Comparison of ENCODE assay signal across 13 mouse cellular contexts in the genomic region with DNA sequence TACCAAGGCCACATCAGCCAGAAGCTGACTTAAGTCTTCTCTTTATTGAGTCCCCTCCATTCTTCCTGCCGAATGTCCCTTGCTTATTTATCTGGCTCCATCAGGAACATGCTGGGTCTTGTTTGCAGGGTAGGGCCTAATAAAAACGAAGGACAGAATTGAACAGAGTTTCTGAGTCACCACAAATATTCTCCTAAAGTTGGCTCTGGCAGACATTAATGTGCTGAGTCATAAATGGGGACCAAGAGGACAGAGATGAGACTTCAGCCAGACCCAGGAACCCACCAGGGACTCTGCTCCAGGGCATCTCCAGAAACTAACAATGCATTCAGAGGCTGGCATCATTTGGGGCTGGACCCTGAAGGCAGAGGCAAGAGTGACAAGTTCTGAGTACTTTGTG.
"Had no signal": no experiment of that assay in that cellular context is flagged by ENCODE, and none has a peak within 500 bp of the region (broad histone marks: within the 10 kb centered on the region; RNA-seq: fewer than 3 reads in every experiment).

No protein-coding gene starts in this region.

- DNase-seq: gastrocnemius, adult 2 months; gastrocnemius, postnatal 10 days; gastrocnemius, postnatal 25 days; heart, adult 18-20 months; heart, postnatal 10 days; kidney, adult 11 months; kidney, adult 2 months; kidney, adult 9 months; kidney, postnatal 14 days; kidney, postnatal 36 days; layer of hippocampus, adult 9-11 months; layer of hippocampus, postnatal 36 days; left cerebral cortex, postnatal 4 days had no signal
